Mouse (Mus musculus): ENCODE measurements around the gene Rab28. TPM values are rescaled to one million over a fixed set of nuclear protein-coding genes. Genes with fewer than 3 reads are reported as not detected.

The Rab28 gene
- polyA plus RNA-seq, 1 experiment: 29.6 TPM

GRCm38 (mm10) chr5:41685016-41685415 lies 22.9 kb downstream of the Rab28 start:
- Histone ChIP-seq H3K4me3 (replicated peaks; ENCODE audit: control insufficient read depth, low read depth, low read length) (no peak overlapping the region), H3K4me1 (ENCODE audit: control insufficient read depth, insufficient read depth, low read length) (no peaks in the 10 kb centered on the region), H3K27ac (ENCODE audit: control insufficient read depth, insufficient read depth, low read depth, low read length, poor library complexity) (no peak overlapping the region)
- no peak for TF ChIP-seq POLR2A (IDR thresholded peaks at IDR 0.05; ENCODE audit: borderline replicate concordance, control insufficient read depth, low read depth, low read length)
- no peak for TF ChIP-seq CTCF (IDR thresholded peaks at IDR 0.05; ENCODE audit: control insufficient read depth, insufficient read depth, low read length)

- no peak overlapping the region for H3K27ac ChIP-seq (ENCODE audit: control insufficient read depth, insufficient read depth, low read depth, low read length, poor library complexity)
- no peak for TF ChIP-seq POLR2A (IDR thresholded peaks at IDR 0.05; ENCODE audit: borderline replicate concordance, control insufficient read depth, low read depth, low read length)
- no peak for TF ChIP-seq CTCF (IDR thresholded peaks at IDR 0.05; ENCODE audit: control insufficient read depth, insufficient read depth, low read length)
- H3K4me3 ChIP-seq (replicated peaks; ENCODE audit: control insufficient read depth, low read depth, low read length): no peak overlapping the region
- no peaks in the 10 kb centered on the region for H3K4me1 ChIP-seq (ENCODE audit: control insufficient read depth, insufficient read depth, low read length)
- WGBS: 85% methylated on average over 2 of the region's 2 CpGs
These were observed 24.0 kb downstream of the Rab28 start for GRCm38 (mm10) chr5:41683976-41684375.

DNA sequence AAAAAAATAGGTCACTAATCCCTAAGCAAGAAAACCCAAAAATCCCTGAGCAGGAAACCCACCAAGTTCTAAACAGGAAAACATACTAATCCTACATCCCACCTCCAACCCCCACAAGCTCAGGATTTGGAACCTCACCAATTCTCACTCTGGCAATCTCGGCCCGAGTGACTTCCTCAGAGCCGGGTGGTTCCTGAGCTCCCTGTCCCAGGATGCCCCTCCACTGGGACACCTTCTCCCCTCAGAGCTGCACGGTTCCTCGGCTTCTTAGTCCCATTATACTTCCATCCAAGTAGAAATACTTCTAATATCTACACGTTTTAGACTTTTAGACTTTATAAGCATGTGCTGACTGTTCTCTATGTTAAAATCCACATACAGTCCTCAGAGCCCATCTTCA lies 41.9 kb downstream of the Rab28 start:
- Histone ChIP-seq H3K4me1 (ENCODE audit: control insufficient read depth, insufficient read depth, low read length) (no peaks in the 10 kb centered on the region), H3K4me3 (replicated peaks; ENCODE audit: control insufficient read depth, low read depth, low read length) (no peak overlapping the region), H3K27ac (ENCODE audit: control insufficient read depth, insufficient read depth, low read depth, low read length, poor library complexity) (no peak overlapping the region)
- no peak for TF ChIP-seq POLR2A (IDR thresholded peaks at IDR 0.05; ENCODE audit: borderline replicate concordance, control insufficient read depth, low read depth, low read length)
- TF ChIP-seq CTCF (IDR thresholded peaks at IDR 0.05; ENCODE audit: control insufficient read depth, insufficient read depth, low read length): no peak
- 90% methylated on average over 6 of the region's 6 CpGs for WGBS

GRCm38 (mm10) chr5:41636793-41637192 lies 71.2 kb downstream of the Rab28 start:
- TF ChIP-seq POLR2A (IDR thresholded peaks at IDR 0.05; ENCODE audit: borderline replicate concordance, control insufficient read depth, low read depth, low read length): no peak
- no peak for TF ChIP-seq CTCF (IDR thresholded peaks at IDR 0.05; ENCODE audit: control insufficient read depth, insufficient read depth, low read length)
- 42% methylated on average over 2 of the region's 2 CpGs for WGBS
- Histone ChIP-seq H3K4me3 (replicated peaks; ENCODE audit: control insufficient read depth, low read depth, low read length) (no peak overlapping the region), H3K4me1 (ENCODE audit: control insufficient read depth, insufficient read depth, low read length) (no peaks in the 10 kb centered on the region), H3K27ac (ENCODE audit: control insufficient read depth, insufficient read depth, low read depth, low read length, poor library complexity) (no peak overlapping the region)

DNA sequence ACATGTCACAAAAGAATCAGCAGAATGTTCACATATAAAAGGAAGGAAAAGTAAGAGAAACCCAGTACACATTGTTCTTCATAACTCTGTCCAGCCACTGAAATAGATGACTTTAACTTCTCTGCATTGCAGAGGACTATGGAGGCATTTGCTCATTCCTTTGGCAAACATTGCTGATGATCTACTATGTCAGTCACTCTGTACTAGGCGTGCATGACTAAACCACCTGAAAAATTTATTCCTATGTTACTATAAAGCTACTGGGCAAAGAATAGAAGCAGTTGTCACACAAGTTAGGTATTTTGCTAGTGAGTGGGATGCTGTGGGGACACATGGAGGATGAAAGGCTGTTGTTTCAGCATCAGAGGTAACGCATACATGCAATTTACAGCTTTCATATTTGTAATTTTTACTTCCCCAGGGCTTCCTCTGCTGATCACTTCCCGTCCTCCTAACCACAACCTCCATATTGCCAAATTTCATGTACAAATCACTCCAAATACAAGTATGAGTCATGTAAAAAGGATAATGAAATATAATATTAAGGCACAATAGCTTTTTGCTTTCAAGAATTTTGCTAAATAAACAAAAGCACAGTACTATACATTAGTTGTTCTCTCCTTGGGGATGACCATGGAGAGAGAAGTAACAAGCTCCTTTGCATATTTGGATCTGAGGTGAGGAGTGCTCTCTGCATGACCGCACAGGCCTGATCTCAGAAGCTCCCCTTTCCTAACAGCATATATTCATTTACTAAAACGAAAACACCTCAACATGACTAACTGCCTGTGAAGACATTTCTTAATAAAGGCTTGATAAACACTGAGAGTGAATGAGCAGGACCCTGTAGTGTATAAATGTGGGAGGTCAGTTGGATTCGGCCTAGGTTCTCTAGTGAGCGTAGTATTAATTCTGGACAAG lies 80.5 kb downstream of the Rab28 start:
- no peak overlapping the region for H3K4me3 ChIP-seq (replicated peaks; ENCODE audit: control insufficient read depth, low read depth, low read length)
- no peak overlapping the region for H3K27ac ChIP-seq (ENCODE audit: control insufficient read depth, insufficient read depth, low read depth, low read length, poor library complexity)
- no peaks in the 10 kb centered on the region; the same call in 1 of the 2 replicates for H3K4me1 ChIP-seq (ENCODE audit: control insufficient read depth, insufficient read depth, low read length)
- 66% methylated on average over 7 of the region's 7 CpGs for WGBS
- TF ChIP-seq POLR2A (IDR thresholded peaks at IDR 0.05; ENCODE audit: borderline replicate concordance, control insufficient read depth, low read depth, low read length): no peak
- no peak for TF ChIP-seq CTCF (IDR thresholded peaks at IDR 0.05; ENCODE audit: control insufficient read depth, insufficient read depth, low read length)

GRCm38 (mm10) chr5:41625544-41625943 lies 82.4 kb downstream of the Rab28 start:
- H3K4me3 ChIP-seq (replicated peaks; ENCODE audit: control insufficient read depth, low read depth, low read length): no peak overlapping the region
- no peak for TF ChIP-seq POLR2A (IDR thresholded peaks at IDR 0.05; ENCODE audit: borderline replicate concordance, control insufficient read depth, low read depth, low read length)
- TF ChIP-seq CTCF (IDR thresholded peaks at IDR 0.05; ENCODE audit: control insufficient read depth, insufficient read depth, low read length): no peak
- WGBS: 78% methylated on average over 7 of the region's 7 CpGs

DNA sequence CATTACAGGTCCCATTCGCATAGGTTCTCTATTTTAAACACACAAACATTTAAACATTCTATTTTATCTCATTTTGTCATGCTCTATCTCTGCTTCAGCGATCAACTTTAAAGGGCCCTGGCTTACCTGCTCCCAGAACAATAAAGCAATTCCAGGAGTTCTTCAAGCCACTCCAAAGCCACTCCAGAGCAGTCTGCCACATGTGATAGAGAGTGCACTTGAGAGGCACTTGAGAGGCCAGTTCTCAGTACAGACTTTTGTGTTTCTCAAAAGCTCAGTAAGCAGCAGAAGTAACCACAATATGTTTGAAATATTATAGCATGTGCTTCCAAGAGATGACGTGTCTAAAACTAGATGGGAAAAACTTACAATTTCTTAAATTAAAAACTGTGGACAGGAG lies 86.2 kb downstream of the Rab28 start:
- H3K4me3 ChIP-seq (replicated peaks; ENCODE audit: control insufficient read depth, low read depth, low read length): no peak overlapping the region
- H3K27ac ChIP-seq (ENCODE audit: control insufficient read depth, insufficient read depth, low read depth, low read length, poor library complexity): no peak overlapping the region
- TF ChIP-seq POLR2A (IDR thresholded peaks at IDR 0.05; ENCODE audit: borderline replicate concordance, control insufficient read depth, low read depth, low read length): no peak
- TF ChIP-seq CTCF (IDR thresholded peaks at IDR 0.05; ENCODE audit: control insufficient read depth, insufficient read depth, low read length): no peak
- H3K4me1 ChIP-seq (ENCODE audit: control insufficient read depth, insufficient read depth, low read length): no peaks in the 10 kb centered on the region
- WGBS: 87% methylated on average over 3 of the region's 3 CpGs

More at GRCm38 (mm10) chr5:41625544-41625943, 82.4 kb downstream of the Rab28 start:
- Histone ChIP-seq H3K4me1 (ENCODE audit: control insufficient read depth, insufficient read depth, low read length) (no peaks in the 10 kb centered on the region; the same call in 1 of the 2 replicates), H3K27ac (ENCODE audit: control insufficient read depth, insufficient read depth, low read depth, low read length, poor library complexity) (no peak overlapping the region)

- Histone ChIP-seq H3K27ac (ENCODE audit: control insufficient read depth, insufficient read depth, low read depth, low read length, poor library complexity) (no peak overlapping the region), H3K4me1 (ENCODE audit: control insufficient read depth, insufficient read depth, low read length) (no peaks in the 10 kb centered on the region; the same call in 1 of the 2 replicates), H3K4me3 (replicated peaks; ENCODE audit: control insufficient read depth, low read depth, low read length) (no peak overlapping the region)
- WGBS: 18% methylated on average over 1 of the region's 1 CpGs
- no peak for TF ChIP-seq CTCF (IDR thresholded peaks at IDR 0.05; ENCODE audit: control insufficient read depth, insufficient read depth, low read length)
- no peak for TF ChIP-seq POLR2A (IDR thresholded peaks at IDR 0.05; ENCODE audit: borderline replicate concordance, control insufficient read depth, low read depth, low read length)
These were observed 89.0 kb downstream of the Rab28 start for GRCm38 (mm10) chr5:41618966-41619365.

Data from bone marrow, adult 2 months (tissue).